Mouse (Mus musculus) embryonic stem cell, embryonic (primary cell): ENCODE data around the gene Klhdc3.

Source experiments
- CTCF ChIA-PET, 4 experiments: fragments of 300-600 bp in 2 of 4; fragments of 350-600 bp in 2 of 4; sonication (Branson Sonifier 250); formaldehyde crosslinking; loops; one replicate each; lab custom pipeline; 2022; ENCODE audit warnings: inconsistent platforms in 2 of 4; lab: Charles Lee
- POLR2A ChIA-PET, 4 experiments: fragments of 300-600 bp in 2 of 4; fragments of 350-600 bp in 2 of 4; sonication (Branson Sonifier 250); formaldehyde crosslinking; loops; one replicate each; lab custom pipeline; 2022; ENCODE audit warnings: antibody characterized with exemption in 4 of 4, inconsistent platforms in 1 of 4; lab: Charles Lee

Gene Klhdc3

DNA sequence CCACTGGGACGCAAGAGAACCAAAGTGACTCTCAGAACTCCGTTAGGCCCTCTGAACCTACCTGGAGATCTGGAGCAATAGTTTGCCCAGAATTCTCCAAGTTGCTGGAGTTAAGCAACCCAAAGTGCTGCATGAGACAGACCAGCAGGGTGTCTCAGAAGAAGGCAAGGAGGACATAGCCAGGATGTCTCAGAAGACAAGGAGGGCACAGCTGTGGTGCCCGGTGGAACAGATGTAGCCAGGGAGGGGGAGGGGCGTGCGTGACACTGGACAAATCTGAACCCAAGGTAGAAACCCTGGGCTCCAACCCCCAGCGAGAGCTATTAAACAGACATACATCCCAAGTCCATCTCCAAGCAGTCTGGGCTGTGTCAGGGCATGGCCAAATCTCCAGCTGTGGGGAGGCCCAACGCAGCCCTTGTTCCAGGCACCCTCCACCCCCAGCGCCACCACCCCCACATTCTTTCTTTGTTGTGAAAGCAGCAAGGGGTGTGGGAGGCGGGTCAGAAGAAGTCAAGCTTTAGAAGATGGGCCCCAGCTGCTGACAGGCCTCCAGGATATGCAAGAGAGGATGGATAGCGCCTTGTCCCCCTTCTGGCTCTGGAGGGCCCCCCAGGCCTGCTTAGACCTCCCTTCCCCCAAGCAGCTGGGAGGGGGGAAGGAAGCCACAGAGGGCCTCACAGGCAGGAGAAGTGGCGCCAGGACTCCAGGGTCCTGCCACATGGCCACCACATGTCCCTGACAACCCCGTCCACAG, 50.9 kb downstream of the Klhdc3 start:
- ChIA-PET CTCF (interaction anchor here in 3 of 4 experiments (0.5 to 1.6 kb wide), 21 partner anchors 7 to 1101 kb away, joined by 3 to 10 read pairs (median 4); partner anchors contain the start of genes Cul9 (in 1 of the 3), Gnmt (in 1 of the 3), Klc4 (in 1 of the 3) and Mrpl2 (in 1 of the 3)), POLR2A (interaction anchor here in 3 of 4 experiments (0.6 to 4.1 kb wide), 47 partner anchors 8 to 862 kb away, joined by 3 to 35 read pairs (median 4); partner anchors contain the start of genes Klc4 (in 2 of the 3), Mrpl2 (in 2 of the 3), Ppp2r5d (in 2 of the 3) and Abcc10 (in 1 of the 3))

DNA sequence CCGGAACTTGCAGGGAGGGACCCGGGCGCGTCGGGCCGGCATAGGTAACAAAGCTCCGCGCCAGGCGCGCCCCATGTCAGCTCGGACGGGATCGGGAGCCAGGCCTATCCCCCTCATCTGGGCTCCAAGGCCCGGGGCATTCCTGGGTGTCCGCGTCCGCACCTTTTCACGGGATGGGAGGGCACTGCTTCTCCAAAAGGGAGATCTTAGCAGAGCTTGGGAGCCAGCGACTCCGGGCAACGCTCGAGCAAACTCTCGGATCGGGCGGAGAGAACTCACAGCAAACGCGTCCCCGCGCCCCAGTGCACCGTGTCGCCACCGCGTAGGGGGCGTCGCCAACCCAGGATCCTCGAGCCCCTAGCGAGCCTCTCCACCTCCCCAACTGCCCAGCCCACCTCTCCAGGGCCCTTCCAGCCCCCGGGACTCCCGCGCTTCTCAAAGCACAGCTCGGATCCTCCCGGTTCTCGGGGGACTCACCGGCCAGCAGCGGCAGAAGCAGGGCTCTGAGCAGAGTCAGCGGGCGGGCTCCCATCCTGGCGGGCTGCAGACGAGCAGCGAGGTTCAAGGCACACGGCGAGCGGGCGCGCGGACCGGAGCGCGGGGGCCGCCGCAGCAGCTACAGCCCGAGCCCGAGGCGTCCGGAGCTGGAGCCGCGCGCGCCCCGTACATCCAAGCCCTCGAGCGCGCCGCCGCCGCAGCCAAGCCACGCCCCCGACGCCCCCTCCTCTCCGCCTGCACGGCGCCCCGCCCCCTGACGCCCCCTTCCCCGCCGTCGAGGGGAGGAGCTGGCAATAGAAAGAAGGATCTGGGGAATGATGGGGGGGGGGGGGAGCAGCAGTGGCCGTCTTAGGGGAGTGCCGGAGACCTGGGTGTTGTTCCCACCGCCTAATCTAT, 51.7 kb downstream of the Klhdc3 start, which contains the start of gene Ptk7:
Ptk7 (minus strand) TSS at position 714 of the 894 bp plus-strand sequence.
- CTCF ChIA-PET = interaction anchor here (0.5 to 1.6 kb wide), 29 partner anchors 8 to 1102 kb away, joined by 3 to 10 read pairs (median 4); partner anchors contain the start of genes Cul9 (in 1 of the 4), Gnmt (in 1 of the 4), Klc4 (in 1 of the 4) and Mrpl2 (in 1 of the 4)
- POLR2A ChIA-PET = interaction anchor here in 3 of 4 experiments (0.6 to 4.1 kb wide), 49 partner anchors 10 to 789 kb away, joined by 3 to 35 read pairs (median 4); partner anchors contain the start of genes Klc4 (in 2 of the 3), Mrpl2 (in 2 of the 3), Ppp2r5d (in 2 of the 3) and Abcc10 (in 1 of the 3)

DNA sequence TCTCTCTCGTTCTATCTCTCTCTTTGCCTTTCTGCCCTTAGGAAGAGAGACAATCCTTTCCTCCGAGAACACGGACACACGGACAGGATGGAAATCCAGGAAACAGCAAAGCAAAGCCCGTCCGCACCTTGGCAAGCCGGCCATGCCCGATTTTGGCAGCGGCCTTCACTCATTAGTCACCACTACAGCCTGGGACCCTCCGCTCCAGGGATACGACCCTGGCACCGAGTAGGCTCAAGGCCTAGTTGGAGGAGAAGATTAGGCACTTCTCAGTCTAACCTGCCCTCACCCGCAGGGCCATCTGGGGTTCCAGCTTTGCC, 52.3 kb downstream of the Klhdc3 start:
- ChIA-PET CTCF (interaction anchor here in 3 of 4 experiments (0.6 to 1.4 kb wide), 5 partner anchors 9 to 35 kb away, joined by 3 to 5 read pairs (median 3); partner anchors contain the start of genes Klc4 (in 1 of the 3) and Mrpl2 (in 1 of the 3)), POLR2A (interaction anchor here in 3 of 4 experiments (0.8 to 4.1 kb wide), 24 partner anchors 9 to 262 kb away, joined by 3 to 35 read pairs (median 6); partner anchors contain the start of genes Klc4 (in 2 of the 3), Mrpl2 (in 2 of the 3), Cnpy3 (in 1 of the 3) and Tbcc (in 1 of the 3))

DNA sequence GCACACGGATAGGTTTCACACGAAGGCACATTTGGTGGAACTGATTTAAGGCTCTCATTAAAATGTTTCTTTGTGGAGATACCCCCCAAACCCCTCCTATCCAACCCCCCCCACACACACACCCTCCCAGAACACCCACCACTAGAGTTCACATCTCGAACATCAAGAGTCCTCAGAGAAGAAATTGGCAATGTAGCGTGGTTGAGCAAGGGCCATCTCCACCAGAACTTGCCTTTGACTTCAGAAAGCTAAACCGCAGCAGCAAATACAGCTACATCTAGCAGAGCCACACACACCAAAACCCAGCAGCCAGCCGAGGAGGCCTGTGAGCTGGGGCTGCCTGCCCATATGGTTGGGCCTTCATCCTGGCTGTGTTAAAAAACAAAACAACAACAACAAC, 53.3 kb downstream of the Klhdc3 start:
- ChIA-PET CTCF (interaction anchor here in 2 of 4 experiments (0.6 to 1.3 kb wide), 2 partner anchors 10 to 181 kb away, joined by 4 to 5 read pairs; no protein-coding TSS in a partner anchor), POLR2A (interaction anchor here in 3 of 4 experiments (0.6 to 1.7 kb wide), 6 partner anchors 10 to 143 kb away, joined by 3 to 7 read pairs (median 4); no protein-coding TSS in a partner anchor)

DNA sequence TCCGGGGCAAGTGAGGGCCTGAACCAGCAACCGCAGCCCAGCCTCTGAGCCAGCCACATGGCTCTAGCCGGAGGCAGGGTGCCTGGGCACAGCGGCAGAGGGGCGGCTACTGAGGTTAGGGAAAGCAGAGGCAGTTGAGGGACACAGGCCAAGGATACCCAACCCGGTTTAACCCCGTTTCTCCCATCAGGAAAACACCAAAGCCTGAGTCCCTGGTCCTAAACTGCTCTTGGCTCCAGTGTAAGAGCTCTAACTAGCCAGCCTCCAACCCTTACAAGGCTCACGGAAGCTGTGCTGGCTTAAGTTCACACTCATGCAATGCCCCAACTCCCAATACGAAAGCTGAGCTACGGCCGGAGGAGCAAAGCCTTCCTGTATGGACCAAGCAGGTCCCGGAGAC, 56.1 kb downstream of the Klhdc3 start:
- ChIA-PET POLR2A (interaction anchor here in 3 of 4 experiments (0.8 to 2.1 kb wide), 11 partner anchors 9 to 210 kb away, joined by 3 to 8 read pairs (median 4); partner anchors contain the start of gene Ppp2r5d (in 2 of the 3)), CTCF (interaction anchor here in 1 of 4 experiments (0.6 to 1.1 kb wide), 4 partner anchors 15 to 76 kb away, joined by 3 read pairs; partner anchors contain the start of gene Klhdc3)
